ENCODE assay signal across 12 mouse cellular contexts in genomic region chr16:96249635-96250034, GRCm38 (mm10). TPM values are rescaled to one million over a fixed set of nuclear protein-coding genes. Genes with fewer than 3 reads are reported as not detected.
A peak's percentile ranks its signal among the peaks of the same experiment; 100 is the strongest.
DNase-seq lines count a peak whose midpoint lies in the region; ATAC-seq lines count a peak whose summit lies in the region.
"Had no signal": no experiment of that assay in that cellular context is flagged by ENCODE, and none has a peak within 500 bp of the region (broad histone marks: within the 10 kb centered on the region; RNA-seq: fewer than 3 reads in every experiment).

No protein-coding gene starts in this region.

- peaks cover 4% of the 10 kb centered on the region; the same call in 1 of the 2 replicates for H3K9me3 ChIP-seq in kidney, embryonic 14.5 days (ENCODE audit: control insufficient read depth, low read length)

- H3K9ac ChIP-seq in kidney, embryonic 14.5 days (ENCODE audit: low read depth, low read length), result no peak overlapping the region
- H3K9ac ChIP-seq: embryonic facial prominence, embryonic 12.5 days; liver, embryonic 15.5 days had no signal

- H3K27me3 ChIP-seq in kidney, embryonic 14.5 days (ENCODE audit: control insufficient read depth, insufficient read depth, low read length), result no peaks in the 10 kb centered on the region
- H3K27me3 ChIP-seq: embryonic facial prominence, embryonic 12.5 days; liver, embryonic 15.5 days had no signal

- H3K4me1 ChIP-seq in kidney, embryonic 14.5 days (ENCODE audit: control insufficient read depth, insufficient read depth, low read length), result no peaks in the 10 kb centered on the region
- H3K4me1 ChIP-seq: embryonic facial prominence, embryonic 12.5 days; liver, embryonic 15.5 days had no signal

- ATAC-seq in frontal cortex, adult (ENCODE audit: low TSS enrichment), result no peak
- ATAC-seq in kidney, embryonic 14.5 days (ENCODE audit: low FRiP score, low TSS enrichment), result no peak

- no peak overlapping the region for H3K4me2 ChIP-seq in kidney, embryonic 14.5 days (replicated peaks; ENCODE audit: low read depth, low read length)
- H3K4me2 ChIP-seq: embryonic facial prominence, embryonic 12.5 days; liver, embryonic 15.5 days had no signal

- H3K27ac ChIP-seq in kidney, embryonic 14.5 days (ENCODE audit: low read depth, low read length), result no peak overlapping the region
- H3K27ac ChIP-seq: embryonic facial prominence, embryonic 12.5 days; liver, embryonic 15.5 days had no signal

- DNase-seq in frontal cortex, postnatal 36 days (ENCODE audit: low spot score in 2 of 2), result peak; percentile 33 to 60
- peak; percentile 15 to 28 for DNase-seq in urinary bladder, postnatal 4 days (ENCODE audit: low spot score in 2 of 2)
- DNase-seq in urinary bladder, postnatal 10 days (ENCODE audit: low spot score), result no peak
- peak; percentile 90 for DNase-seq in layer of hippocampus, adult 9-11 months
- DNase-seq in adrenal gland, adult 8-10 months, result no peak
- no peak for DNase-seq in Muller cell, postnatal 12 days (ENCODE audit: inconsistent ontology term)
- DNase-seq: gastrocnemius, postnatal 25 days had no signal

- H3K36me3 ChIP-seq in kidney, embryonic 14.5 days (ENCODE audit: control insufficient read depth, insufficient read depth, low read length), result no peaks in the 10 kb centered on the region
- H3K36me3 ChIP-seq: embryonic facial prominence, embryonic 12.5 days; liver, embryonic 15.5 days had no signal

- no peak overlapping the region for H3K4me3 ChIP-seq in kidney, embryonic 14.5 days (ENCODE audit: low read length)
- H3K4me3 ChIP-seq: embryonic facial prominence, embryonic 12.5 days; liver, embryonic 15.5 days had no signal

- 89% methylated on average over 7 of the region's 7 CpGs for WGBS in kidney, embryonic 14.5 days

RNA-seq across cellular contexts. Expression of gene B3galt5, which starts 14.0 kb away (rescaled TPM):
- polyA plus RNA-seq in kidney, embryonic 14.5 days (2014; fragmentation: Nextera tagmentation; extraction: Ambion mirVana), result 1.1 and 2.8 TPM in 2 replicates
- under 1 TPM; 0.40 to 0.55 (median 0.51) TPM for total RNA-seq in adrenal gland, adult 8-10 months (2022)
- total RNA-seq: neutrophil, adult 5-6 weeks had no signal

RNA-seq across cellular contexts. Expression of gene Sh3bgr, which starts 49.4 kb away (rescaled TPM):
- polyA plus RNA-seq in kidney, embryonic 14.5 days (2014; fragmentation: Nextera tagmentation; extraction: Ambion mirVana), result 2.9 and 3.4 TPM in 2 replicates
- 10 to 100 TPM; 17.2 to 37.2 (median 31.4) TPM for total RNA-seq in adrenal gland, adult 8-10 months (2022)
- total RNA-seq: neutrophil, adult 5-6 weeks had no signal

RNA-seq across cellular contexts. Expression of gene Lca5l, which starts 57.6 kb away (rescaled TPM):
- polyA plus RNA-seq in kidney, embryonic 14.5 days (2014; fragmentation: Nextera tagmentation; extraction: Ambion mirVana), result 1.5 TPM in 2 replicates
- total RNA-seq in adrenal gland, adult 8-10 months (2022), result 1 to 10 TPM; 2.0 to 5.5 (median 2.9) TPM
- total RNA-seq: neutrophil, adult 5-6 weeks had no signal

Comparison
In these comparisons a context has a peak if more than half of its experiments do, and no peak if none do; other contexts are left out.
1. DNase-seq: peak in frontal cortex, postnatal 36 days (2 of 2), urinary bladder, postnatal 4 days (2 of 2) and layer of hippocampus, adult 9-11 months (single experiment); none in urinary bladder, postnatal 10 days (single experiment), adrenal gland, adult 8-10 months (single experiment) and Muller cell, postnatal 12 days (single experiment).